Mouse (Mus musculus) cerebellum, adult 2 months (tissue): Measurements from ENCODE around the gene Ier5. TPM values are rescaled to one million over a fixed set of nuclear protein-coding genes. Genes with fewer than 3 reads are reported as not detected.

ENCODE experiments used
- DNase-seq, 2 experiments: peaks; one replicate each; pipeline ENCODE4 v3.0.0; 2021
- H3K27ac ChIP-seq: fragments of 200-500 bp; 2 replicates; pipeline ENCODE4 v1.5.1; 2012; ENCODE audit warnings: low read length, control low read depth, inconsistent platforms; ENCODE audit not compliant: insufficient read depth
- H3K27me3 ChIP-seq: fragments of 200-500 bp; 2 replicates; pipeline ENCODE4 v1.6.1; 2012; ENCODE audit warnings: inconsistent platforms, mild to moderate bottlenecking, low read length, moderate library complexity; ENCODE audit not compliant: control insufficient read depth, insufficient read depth
- H3K4me1 ChIP-seq: fragments of 200-500 bp; 2 replicates; pipeline ENCODE4 v1.6.1; 2011; ENCODE audit warnings: low read length; ENCODE audit not compliant: control insufficient read depth, insufficient read depth
- H3K4me3 ChIP-seq: fragments of 200-500 bp; replicated peaks from 2 replicates; pipeline ENCODE3; 2011; ENCODE audit warnings: mild to moderate bottlenecking, low read depth, low read length, control low read depth; ENCODE audit not compliant: insufficient read depth
- CTCF ChIP-seq: fragments of 200-500 bp; IDR thresholded peaks from 2 replicates; pipeline ENCODE4 v1.5.1; 2011; ENCODE audit warnings: low read depth, mild to moderate bottlenecking, control low read depth, low read length, moderate library complexity, borderline replicate concordance; ENCODE audit not compliant: insufficient read depth
- POLR2A ChIP-seq: fragments of 200-500 bp; IDR thresholded peaks from 2 replicates; pipeline ENCODE4 v1.6.1; 2011; ENCODE audit warnings: low read length, control low read depth, borderline replicate concordance; ENCODE audit not compliant: insufficient read depth
- WGBS: fragments of 180-500 bp; shearing (Covaris S2); methylation state at CpG from one replicate; pipeline ENCODE4 v1.1.7; 2018; 5-methylcytosine and 5-hydroxymethylcytosine counted together
- polyA plus RNA-seq: library from polyadenylated mRNA; depleted of rRNA; stranded (reverse); fragments of >200 nt; gene quantifications from 2 replicates; pipeline ENCODE4 v1.2.3, GENCODE M21; 2012

Gene Ier5
- polyA plus RNA-seq, 1 experiment: 13.0 TPM

GRCm38 (mm10) chr1:155060832-155061801, 38.3 kb downstream of the Ier5 start:
- Histone ChIP-seq H3K27ac (no peak overlapping the region), H3K27me3 (no peaks in the 10 kb centered on the region), H3K4me3 (no peak overlapping the region), H3K4me1 (peaks cover 37% of the 10 kb centered on the region)
- 83% methylated on average over 17 of the region's 17 CpGs for WGBS
- no peak for DNase-seq
- TF ChIP-seq POLR2A: no peak
- TF ChIP-seq CTCF: no peak

GRCm38 (mm10) chr1:155060261-155060660, 39.2 kb downstream of the Ier5 start:
- DNase-seq: peak in 1 of 2 experiments; percentile 48
- TF ChIP-seq POLR2A: no peak
- TF ChIP-seq CTCF: no peak
- Histone ChIP-seq H3K27ac (no peak overlapping the region), H3K4me1 (peaks cover 37% of the 10 kb centered on the region), H3K27me3 (no peaks in the 10 kb centered on the region), H3K4me3 (no peak overlapping the region)
- WGBS: 33% methylated on average over 5 of the region's 5 CpGs

DNA sequence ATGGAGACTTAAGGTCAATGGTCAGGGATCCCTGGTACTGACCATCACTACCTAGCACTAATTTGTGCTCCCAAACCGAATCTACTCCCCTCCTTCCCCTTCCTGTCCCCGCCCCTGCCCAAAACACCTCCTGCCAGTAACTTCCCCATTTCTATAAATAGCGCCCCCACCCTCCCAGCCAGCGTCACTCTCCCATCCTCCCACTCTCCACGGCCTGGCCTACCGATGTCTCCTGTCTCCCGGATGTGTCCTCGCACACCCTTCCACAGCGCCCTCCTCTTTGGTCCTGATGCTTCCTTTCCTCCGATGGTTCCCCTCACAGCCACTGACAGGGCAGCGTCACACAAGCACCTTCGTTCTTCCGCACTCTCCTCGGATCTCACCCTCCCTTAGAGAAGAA, 39.9 kb downstream of the Ier5 start:
- DNase-seq: no peak
- H3K27ac ChIP-seq: no peak overlapping the region
- TF ChIP-seq POLR2A: no peak
- TF ChIP-seq CTCF: no peak
- 67% methylated on average over 14 of the region's 14 CpGs for WGBS
- no peak overlapping the region for H3K4me3 ChIP-seq
- H3K4me1 ChIP-seq: peaks cover 37% of the 10 kb centered on the region
- no peaks in the 10 kb centered on the region for H3K27me3 ChIP-seq

DNA sequence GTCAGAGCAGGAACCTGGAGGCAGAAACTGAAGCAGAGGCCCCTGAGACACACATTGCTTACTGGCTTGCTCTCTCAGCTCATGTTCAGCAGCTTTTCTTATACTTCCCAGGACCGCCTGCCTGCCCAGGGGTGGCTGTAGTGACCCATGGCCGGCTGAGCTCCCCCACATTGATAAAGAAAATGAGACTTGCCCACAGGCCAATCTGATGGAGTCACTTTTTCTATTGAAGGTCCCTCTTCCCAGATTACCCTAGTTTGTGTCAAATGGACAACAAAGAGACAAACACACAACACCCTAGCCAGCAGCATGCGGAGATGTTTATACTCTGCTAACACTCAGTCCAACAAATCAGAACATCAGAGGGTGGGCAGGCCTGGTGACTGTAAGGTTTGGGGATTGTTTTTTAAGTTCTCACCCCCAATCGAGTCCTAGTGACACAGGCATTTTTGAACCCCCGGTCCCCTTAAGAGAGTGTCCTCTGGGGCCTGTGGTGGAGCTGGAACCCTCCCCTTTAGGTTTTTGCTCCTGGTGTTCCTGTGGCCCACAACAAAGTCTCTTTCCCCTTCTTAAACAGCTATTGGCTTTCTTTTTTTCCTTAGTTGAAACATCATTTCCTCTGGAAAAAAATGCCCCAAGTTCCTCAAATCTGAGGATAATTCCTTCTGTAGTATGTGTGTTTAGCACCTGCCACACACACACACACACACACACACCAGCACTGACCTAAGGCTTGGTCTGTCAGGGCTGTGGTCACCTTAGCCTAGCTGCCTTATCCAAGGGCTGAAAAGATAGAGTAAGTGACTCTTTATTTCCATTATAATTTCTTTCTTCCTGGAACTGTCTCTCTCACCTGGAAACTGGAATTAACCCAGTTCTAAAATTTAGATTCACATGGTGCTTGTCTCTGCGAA, 41.1 kb downstream of the Ier5 start:
- DNase-seq: no peak
- Histone ChIP-seq H3K27me3 (no peaks in the 10 kb centered on the region), H3K27ac (no peak overlapping the region), H3K4me1 (peaks cover 30% of the 10 kb centered on the region), H3K4me3 (no peak overlapping the region)
- 91% methylated on average over 6 of the region's 6 CpGs for WGBS
- TF ChIP-seq POLR2A (no peak), CTCF (no peak)

DNA sequence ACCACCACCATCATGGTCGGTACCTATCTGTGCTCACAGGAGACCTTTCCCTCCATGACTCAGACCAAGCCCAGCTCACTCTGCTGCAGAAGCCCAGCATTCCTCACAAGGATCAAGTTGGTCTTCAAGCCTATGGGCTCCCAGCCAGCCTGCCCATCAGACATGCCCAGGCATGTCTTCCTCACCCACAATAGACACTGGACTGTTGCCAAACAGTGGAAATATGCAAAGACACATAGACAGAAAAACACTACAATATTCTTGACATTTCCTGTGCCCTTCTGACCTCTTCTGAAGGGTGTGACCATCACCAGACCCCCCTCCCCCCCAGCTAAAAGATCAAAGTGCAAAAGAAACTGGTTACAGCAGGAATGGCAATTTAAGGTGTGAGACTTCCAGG, 43.3 kb downstream of the Ier5 start:
- TF ChIP-seq POLR2A (no peak), CTCF (no peak)
- H3K27me3 ChIP-seq: no peaks in the 10 kb centered on the region
- 98% methylated on average over 1 of the region's 1 CpGs for WGBS

DNA sequence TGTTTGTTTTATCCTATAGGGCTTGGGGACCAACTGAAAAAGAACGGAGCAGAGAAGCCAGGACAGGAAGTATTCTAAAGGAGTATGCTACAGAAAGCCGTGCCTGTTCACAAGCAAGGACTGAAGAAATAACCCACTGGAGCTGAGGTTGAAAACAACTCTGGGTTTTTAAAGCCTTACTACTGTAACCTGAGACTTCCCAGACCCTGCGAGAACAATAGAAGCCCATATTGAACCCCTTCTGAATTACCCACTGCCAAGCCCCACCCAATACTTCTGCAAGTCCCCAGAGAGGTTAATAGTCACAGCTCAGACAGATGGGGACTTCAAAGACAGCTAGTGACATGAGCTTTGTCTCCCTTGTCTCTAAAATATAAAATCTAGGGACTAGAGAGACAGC, 44.4 kb downstream of the Ier5 start:
- no peak for DNase-seq
- H3K4me3 ChIP-seq: no peak overlapping the region
- WGBS: 79% methylated on average over 3 of the region's 3 CpGs
- TF ChIP-seq POLR2A: no peak
- no peak for TF ChIP-seq CTCF
- H3K27me3 ChIP-seq: no peaks in the 10 kb centered on the region
- peaks cover 22% of the 10 kb centered on the region for H3K4me1 ChIP-seq
- H3K27ac ChIP-seq: no peak overlapping the region

More for the DNA sequence above, 43.3 kb downstream of the Ier5 start:
- Histone ChIP-seq H3K4me1 (peaks cover 20% of the 10 kb centered on the region), H3K4me3 (no peak overlapping the region), H3K27ac (no peak overlapping the region)
- DNase-seq: no peak

DNA sequence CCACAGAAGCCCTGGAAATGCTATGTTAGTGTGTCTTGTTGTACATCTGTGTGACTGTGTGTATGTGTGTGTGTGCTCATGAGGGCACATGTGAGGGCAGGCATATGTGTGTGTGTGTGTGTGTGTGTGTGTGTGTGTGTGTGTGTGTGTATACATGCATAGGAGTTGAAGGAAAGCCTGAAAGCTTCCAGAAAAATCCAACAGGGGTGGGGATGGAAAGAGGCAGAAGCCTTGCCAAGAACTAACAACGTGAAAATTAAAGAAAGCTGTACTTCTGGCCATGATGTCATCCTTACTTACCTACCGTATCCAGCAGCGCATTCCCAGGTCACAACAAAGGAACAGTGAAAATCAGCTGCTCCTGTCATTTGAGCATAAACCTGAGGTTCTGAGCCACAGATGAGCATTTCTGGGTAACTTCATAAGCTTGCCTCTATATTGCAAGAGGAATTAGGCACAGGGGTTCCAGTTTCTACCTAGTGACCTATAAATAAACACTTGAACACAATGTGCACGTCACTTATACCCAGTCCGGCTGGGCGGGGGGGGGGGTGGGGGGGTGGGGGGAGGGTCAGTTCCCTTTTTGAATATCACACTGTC, 45.0 kb downstream of the Ier5 start:
- no peak for DNase-seq
- H3K4me1 ChIP-seq: peaks cover 18% of the 10 kb centered on the region
- no peaks in the 10 kb centered on the region for H3K27me3 ChIP-seq
- no peak for TF ChIP-seq CTCF
- no peak for TF ChIP-seq POLR2A
- no peak overlapping the region for H3K27ac ChIP-seq
- H3K4me3 ChIP-seq: no peak overlapping the region
- WGBS: 55% methylated on average over 6 of the region's 6 CpGs
